Mouse (Mus musculus) brain, embryonic 14.5 days (tissue): Measurements from ENCODE around the gene Triobp.

Source experiments
- CTCF ChIP-seq: fragments of 200-500 bp; IDR thresholded peaks from 2 replicates; pipeline ENCODE4 v1.5.1; 2012; ENCODE audit warnings: inconsistent platforms, mild to moderate bottlenecking, moderate library complexity, borderline replicate concordance; ENCODE audit not compliant: insufficient read depth, insufficient read length; ENCODE audit errors: extremely low read depth
- POLR2A ChIP-seq: fragments of 200-500 bp; IDR thresholded peaks from 2 replicates; pipeline ENCODE4 v1.6.1; 2012; ENCODE audit warnings: mild to moderate bottlenecking, inconsistent platforms, borderline replicate concordance; ENCODE audit not compliant: poor library complexity, insufficient read depth, insufficient read length, severe bottlenecking; ENCODE audit errors: extremely low read depth

DNA sequence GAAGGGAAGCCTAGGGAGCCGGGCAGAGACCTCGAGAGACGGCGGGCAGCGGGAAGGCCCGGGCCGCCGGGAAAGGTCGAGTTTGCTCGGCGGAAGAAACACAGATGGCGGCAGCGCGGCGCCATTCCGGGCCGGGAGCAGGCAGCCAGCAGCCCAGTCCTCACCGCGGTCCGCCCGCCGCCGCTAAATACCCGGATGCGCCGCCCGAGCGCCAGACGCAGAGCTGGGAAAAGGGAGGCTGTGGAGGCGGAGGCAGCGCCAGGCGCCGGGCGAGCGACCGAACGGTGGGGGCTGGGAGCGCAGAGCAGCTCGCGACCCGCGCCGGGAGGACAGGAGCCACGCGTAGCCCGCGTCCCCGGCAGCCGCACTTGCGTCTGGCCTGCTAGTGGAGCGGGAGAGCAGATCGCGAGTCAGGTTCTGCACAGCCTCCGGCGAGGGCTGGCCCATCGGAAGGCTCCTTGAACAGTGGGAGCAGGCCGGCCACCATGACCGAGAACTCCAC lies 80.8 kb downstream of the Triobp start, which contains the start of gene H1f0:
- TF ChIP-seq CTCF = no peak
- TF ChIP-seq POLR2A = peak; percentile 91
